Mouse (Mus musculus) liver, postnatal 0 days (tissue): ENCODE data around the gene Daglb.
"Not testable (repeated sequence)": the region's sequence is repeated elsewhere in the genome, so short reads cannot be mapped to it uniquely, and the experiment has no call there.

Experiments
- CTCF ChIP-seq: sonication (generic); IDR thresholded peaks from 2 replicates; pipeline ENCODE4 v1.5.1; 2016; ENCODE audit warnings: antibody characterized with exemption, low read depth
- EP300 ChIP-seq: IDR thresholded peaks from 2 replicates; pipeline ENCODE4 v1.6.1; 2016; ENCODE audit warnings: antibody characterized with exemption, low read depth, mild to moderate bottlenecking

- not testable (repeated sequence) for TF ChIP-seq EP300, CTCF
These were observed 36.3 kb downstream of the Daglb start for GRCm38 (mm10) chr5:143500711-143501110.
